Mouse (Mus musculus): Measurements from ENCODE around the gene Clptm1.

DNA sequence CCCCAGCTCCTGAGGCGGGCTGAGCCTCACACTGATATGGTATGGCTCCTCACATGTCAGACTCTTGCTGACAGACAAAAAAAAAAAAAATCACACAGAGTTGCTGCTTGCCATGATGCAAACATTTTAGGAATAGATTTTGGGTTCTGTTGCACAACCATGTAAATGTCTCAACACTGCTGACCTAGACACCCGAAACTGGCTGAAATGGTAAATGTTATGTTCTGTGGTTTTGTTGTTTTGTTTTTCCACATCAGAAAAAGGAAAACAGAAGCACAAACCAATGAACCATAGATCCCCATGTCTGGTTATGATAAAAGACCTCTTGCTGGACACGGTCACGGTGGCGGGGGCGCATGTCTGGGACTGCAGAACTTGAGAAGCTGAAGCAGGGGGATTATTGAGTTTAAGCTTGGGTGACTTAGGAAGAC, 19.0 kb upstream of the Clptm1 start:
- TF ChIP-seq CTCF (IDR thresholded peaks at IDR 0.05; ENCODE audit: borderline replicate concordance, insufficient read depth, low read depth, low read length) (no peak), POLR2A (IDR thresholded peaks at IDR 0.05; ENCODE audit: borderline replicate concordance, insufficient read depth, low read length) (no peak)

All from cerebellum, adult 2 months (tissue).